Mouse (Mus musculus): ENCODE measurements around the gene Gm8947.

DNA sequence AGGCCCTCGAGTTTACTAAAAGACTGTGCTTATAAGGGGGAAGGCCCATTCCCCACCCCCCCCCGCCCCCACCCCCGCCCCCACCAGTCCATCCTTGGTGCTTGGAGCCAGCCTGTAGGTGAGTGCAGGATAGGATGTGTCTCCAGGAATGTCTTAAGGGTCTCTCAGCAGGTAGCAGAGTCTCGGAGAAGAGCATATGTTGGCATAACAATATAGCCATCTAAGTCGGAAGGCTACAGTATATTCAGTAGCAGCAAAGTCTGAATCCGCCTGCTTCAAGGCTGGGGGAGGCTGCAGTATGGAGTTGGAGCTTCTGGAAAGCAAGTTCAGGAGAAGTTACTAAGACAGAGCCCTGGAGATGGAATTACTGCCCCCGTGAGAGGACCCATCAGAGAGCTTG is 27.9 kb downstream of the Gm8947 start:
- no peak for TF ChIP-seq CTCF (IDR thresholded peaks at IDR 0.05; ENCODE audit: low read depth, low read length)
- no peak for TF ChIP-seq POLR2AphosphoS5 (IDR thresholded peaks at IDR 0.05; ENCODE audit: insufficient replicate concordance, low read depth, low read length)
- no peak for TF ChIP-seq GATA1 (IDR thresholded peaks at IDR 0.05; ENCODE audit: borderline replicate concordance, low read length)
- TF ChIP-seq TAL1 (conservative IDR thresholded peaks at IDR 0.05; ENCODE audit: low read depth, low read length), result no peak
- TF ChIP-seq GATA2 (IDR thresholded peaks at IDR 0.05; ENCODE audit: borderline replicate concordance, low read depth, low read length), result no peak

Measured in G1E (cell line).